Mouse (Mus musculus) brown adipose tissue, adult 24 weeks (tissue): Measurements from ENCODE around the gene Psg21. TPM values are rescaled to one million over a fixed set of nuclear protein-coding genes. Genes with fewer than 3 reads are reported as not detected.
"Not testable (repeated sequence)": the region's sequence is repeated elsewhere in the genome, so short reads cannot be mapped to it uniquely, and the experiment has no call there.

Experiments
- H3K27ac ChIP-seq: fragments of 200-500 bp; replicated peaks from 2 replicates; pipeline ENCODE4 v1.5.1; 2012; ENCODE audit warnings: low read depth, mild to moderate bottlenecking, low read length
- H3K4me1 ChIP-seq: fragments of 200-500 bp; 2 replicates; pipeline ENCODE4 v1.6.1; 2012; ENCODE audit warnings: low read length, mixed read lengths; ENCODE audit not compliant: control insufficient read depth, insufficient read depth, insufficient read length
- H3K4me3 ChIP-seq: fragments of 200-500 bp; 2 replicates; pipeline ENCODE4 v1.5.1; 2012; ENCODE audit warnings: low read depth, mild to moderate bottlenecking, low read length, moderate library complexity; ENCODE audit not compliant: insufficient read depth
- polyA plus RNA-seq: library from polyadenylated mRNA; stranded (reverse); fragments of >200 nt; gene quantifications from 2 replicates; pipeline ENCODE4 v1.2.4, GENCODE M21; 2012; ENCODE audit not compliant: missing spikeins, insufficient read depth, insufficient read length

Psg21 gene
- polyA plus RNA-seq, result not detected in 2 replicates

GRCm38 (mm10) chr7:18656625-18657024 lies at the start of gene Psg21:
TSS of gene Psg21 (minus strand) at chr7:18656725.
- not testable (repeated sequence) for H3K4me3 ChIP-seq, H3K4me1 ChIP-seq, H3K27ac ChIP-seq

- H3K27ac ChIP-seq, result no peak within 1 kb of the TSS
- no peak within 1 kb of the TSS for H3K4me3 ChIP-seq
- no peaks in the 10 kb centered on the region for H3K4me1 ChIP-seq
Observed at GRCm38 (mm10) chr7:18686085-18686484, 29.6 kb upstream of the Psg21 start, which contains the start of gene Psg20. TSS of gene Psg20 (minus strand) at chr7:18686185.

- no peak overlapping the region for H3K27ac ChIP-seq
- H3K4me1 ChIP-seq, result no peaks in the 10 kb centered on the region
- no peak overlapping the region for H3K4me3 ChIP-seq
Observed at GRCm38 (mm10) chr7:18685586-18685985, 29.1 kb upstream of the Psg21 start.

- H3K27ac ChIP-seq, result no peak overlapping the region
- no peaks in the 10 kb centered on the region for H3K4me1 ChIP-seq
- no peak overlapping the region for H3K4me3 ChIP-seq
Observed at GRCm38 (mm10) chr7:18679772-18680171, 23.2 kb upstream of the Psg21 start.

- not testable (repeated sequence) for H3K27ac ChIP-seq, H3K4me3 ChIP-seq, H3K4me1 ChIP-seq
Observed at GRCm38 (mm10) chr7:18626921-18627320, 29.6 kb downstream of the Psg21 start.

GRCm38 (mm10) chr7:18616401-18616800 lies 40.1 kb downstream of the Psg21 start, which contains the start of gene Psg23:
TSS of gene Psg23 (minus strand) at chr7:18616501.
- H3K4me1 ChIP-seq, H3K27ac ChIP-seq, H3K4me3 ChIP-seq: not testable (repeated sequence)

Other genes with a start within 250 kb of the Psg21 start
- gene Psg28, start 224.7 kb downstream of the Psg21 start, polyA plus RNA-seq, result not detected in 2 replicates
- not detected in 2 replicates for gene Psg26, start 172.5 kb downstream of the Psg21 start, polyA plus RNA-seq
- gene Psg25, start 124.5 kb downstream of the Psg21 start, polyA plus RNA-seq, result not detected in 2 replicates
- gene Psg27, start 89.4 kb downstream of the Psg21 start, polyA plus RNA-seq, result not detected in 2 replicates
- not detected in 2 replicates for gene Psg23, start 40.2 kb downstream of the Psg21 start, polyA plus RNA-seq
- not detected in 2 replicates for gene Psg20, start 29.5 kb upstream of the Psg21 start, polyA plus RNA-seq
- not detected in 2 replicates for gene Psg22, start 61.4 kb upstream of the Psg21 start, polyA plus RNA-seq
- not detected in 2 replicates for gene Psg19, start 141.8 kb upstream of the Psg21 start, polyA plus RNA-seq
- gene Psg17, start 164.9 kb upstream of the Psg21 start, polyA plus RNA-seq, result not detected in 2 replicates
- gene Mill2, start 183.2 kb upstream of the Psg21 start, polyA plus RNA-seq, result 1.6 and 2.0 TPM in 2 replicates
- gene Pglyrp1, start 214.6 kb upstream of the Psg21 start, polyA plus RNA-seq, result 2.0 and 2.8 TPM in 2 replicates